In genomic region chr14:31964831-31965230, GRCm38 (mm10) we compare ENCODE assay signal across 29 mouse cellular contexts.
DNase-seq lines count a peak whose midpoint lies in the region; ATAC-seq lines count a peak whose summit lies in the region.
"Had no signal": no experiment of that assay in that cellular context is flagged by ENCODE, and none has a peak within 500 bp of the region (broad histone marks: within the 10 kb centered on the region; RNA-seq: fewer than 3 reads in every experiment).

No protein-coding gene starts in this region.

- WGBS in midbrain, embryonic 11.5 days, result 88% methylated on average over 4 of the region's 4 CpGs
- WGBS in midbrain, embryonic 10.5 days, result 82% methylated on average over 4 of the region's 4 CpGs
- 79% methylated on average over 4 of the region's 4 CpGs for WGBS in hindbrain, embryonic 11.5 days

- intact Hi-C loops in heart, postnatal 14 days (cut with DNase I), result no loop called here

- no peak overlapping the region for H3K4me2 ChIP-seq in midbrain, embryonic 11.5 days
- no peak overlapping the region for H3K4me2 ChIP-seq in hindbrain, embryonic 11.5 days (replicated peaks; ENCODE audit: low read depth, low read length)
- H3K4me2 ChIP-seq: embryonic facial prominence, embryonic 13.5 days; embryonic facial prominence, embryonic 15.5 days; forebrain, embryonic 12.5 days had no signal

- no peaks in the 10 kb centered on the region for H3K36me3 ChIP-seq in midbrain, embryonic 11.5 days (ENCODE audit: control insufficient read depth, insufficient read depth, low read length)
- H3K36me3 ChIP-seq in midbrain, embryonic 10.5 days, result no peaks in the 10 kb centered on the region
- H3K36me3 ChIP-seq in hindbrain, embryonic 11.5 days (ENCODE audit: control insufficient read depth, insufficient read depth, low read length), result no peaks in the 10 kb centered on the region
- H3K36me3 ChIP-seq: embryonic facial prominence, embryonic 13.5 days; embryonic facial prominence, embryonic 15.5 days; forebrain, embryonic 10.5 days; forebrain, embryonic 12.5 days; G1E had no signal

- no peak overlapping the region for H3K9ac ChIP-seq in midbrain, embryonic 11.5 days (ENCODE audit: low read length)
- H3K9ac ChIP-seq in hindbrain, embryonic 11.5 days (ENCODE audit: low read depth, low read length), result no peak overlapping the region
- H3K9ac ChIP-seq: embryonic facial prominence, embryonic 13.5 days; embryonic facial prominence, embryonic 15.5 days; forebrain, embryonic 12.5 days had no signal

- H3K9me3 ChIP-seq in midbrain, embryonic 11.5 days (ENCODE audit: control insufficient read depth, low read length), result no peaks in the 10 kb centered on the region
- H3K9me3 ChIP-seq in midbrain, embryonic 10.5 days (replicated peaks), result no peaks in the 10 kb centered on the region
- H3K9me3 ChIP-seq in hindbrain, embryonic 11.5 days (ENCODE audit: control insufficient read depth, low read length), result no peaks in the 10 kb centered on the region
- H3K9me3 ChIP-seq: embryonic facial prominence, embryonic 13.5 days; embryonic facial prominence, embryonic 15.5 days; forebrain, embryonic 10.5 days; forebrain, embryonic 12.5 days; G1E had no signal

- no peak overlapping the region for H3K4me3 ChIP-seq in midbrain, embryonic 11.5 days (ENCODE audit: low read depth, low read length)
- H3K4me3 ChIP-seq in midbrain, embryonic 10.5 days, result no peak overlapping the region
- H3K4me3 ChIP-seq in brown adipose tissue, adult 24 weeks (ENCODE audit: insufficient read depth, low read depth, low read length), result no peak overlapping the region
- H3K4me3 ChIP-seq in hindbrain, embryonic 11.5 days (ENCODE audit: low read depth, low read length), result no peak overlapping the region
- H3K4me3 ChIP-seq: embryonic facial prominence, embryonic 13.5 days; embryonic facial prominence, embryonic 15.5 days; erythroblast, embryonic 14.5 days; forebrain, embryonic 10.5 days; forebrain, embryonic 12.5 days had no signal

- DNase-seq in heart, adult 11 months, result peak; percentile 80
- no peak for DNase-seq in heart, postnatal 14 days
- peak; percentile 75 for DNase-seq in midbrain, embryonic 11.5 days (ENCODE audit: low spot score, missing footprints)
- DNase-seq in midbrain, embryonic 10.5 days (ENCODE audit: low spot score), result no peak
- no peak for DNase-seq in hindbrain, embryonic 11.5 days (ENCODE audit: low spot score)
- DNase-seq in layer of hippocampus, adult 11-12 months (ENCODE audit: low spot score), result no peak
- DNase-seq: adrenal gland, adult 8-10 months; adrenal gland, postnatal 14 days; adrenal gland, postnatal 36 days; B cell, adult 2 months; cerebellum, adult 11 months; cerebellum, adult 18-20 months; cerebellum, adult 8-10 months; cerebellum, adult 9-11 months; cerebellum, postnatal 14 days; cerebellum, postnatal 36 days; embryo, embryonic 11 days had no signal

- peaks cover 2% of the 10 kb centered on the region; the same call in 1 of the 2 replicates for H3K4me1 ChIP-seq in midbrain, embryonic 11.5 days (ENCODE audit: control insufficient read depth, insufficient read depth, low read length)
- peaks cover 15% of the 10 kb centered on the region for H3K4me1 ChIP-seq in midbrain, embryonic 10.5 days
- peaks cover 21% of the 10 kb centered on the region for H3K4me1 ChIP-seq in brown adipose tissue, adult 24 weeks (ENCODE audit: control insufficient read depth, insufficient read depth, insufficient read length, low read length)
- no peaks in the 10 kb centered on the region for H3K4me1 ChIP-seq in hindbrain, embryonic 11.5 days (replicated peaks; ENCODE audit: control insufficient read depth, insufficient read depth, low read length)

- H3K27ac ChIP-seq in midbrain, embryonic 11.5 days (ENCODE audit: low read depth, low read length), result no peak overlapping the region
- H3K27ac ChIP-seq in midbrain, embryonic 10.5 days (replicated peaks), result no peak overlapping the region
- H3K27ac ChIP-seq in brown adipose tissue, adult 24 weeks (replicated peaks; ENCODE audit: low read depth, low read length), result 0 out of 2 replicates have a peak overlapping the region, but pooled peaks have one; percentile 15
- H3K27ac ChIP-seq in hindbrain, embryonic 11.5 days (ENCODE audit: low read depth, low read length), result no peak overlapping the region
- H3K27ac ChIP-seq: embryonic facial prominence, embryonic 13.5 days; embryonic facial prominence, embryonic 15.5 days; forebrain, embryonic 12.5 days had no signal

- H3K27me3 ChIP-seq in midbrain, embryonic 11.5 days (ENCODE audit: control insufficient read depth, insufficient read depth, low read length), result no peaks in the 10 kb centered on the region
- no peaks in the 10 kb centered on the region for H3K27me3 ChIP-seq in midbrain, embryonic 10.5 days (ENCODE audit: low read depth, poor library complexity, severe bottlenecking)
- H3K27me3 ChIP-seq in hindbrain, embryonic 11.5 days (ENCODE audit: control insufficient read depth, insufficient read depth, low read length), result no peaks in the 10 kb centered on the region
- H3K27me3 ChIP-seq: embryonic facial prominence, embryonic 13.5 days; embryonic facial prominence, embryonic 15.5 days; forebrain, embryonic 12.5 days; Patski had no signal

- no peak for ATAC-seq in midbrain, embryonic 11.5 days (ENCODE audit: low FRiP score)
- ATAC-seq in hindbrain, embryonic 11.5 days (ENCODE audit: low FRiP score), result no peak
- ATAC-seq: activated CD4-positive, CD25-positive, alpha-beta regulatory T cell, adult 4 months; CD4-positive, CD25-positive, alpha-beta regulatory T cell, adult 4 months; forebrain, embryonic 14.5 days; forebrain, embryonic 16.5 days; Patski had no signal

Comparison
In these comparisons a context has a peak if more than half of its experiments do, and no peak if none do; other contexts are left out.
1. DNase-seq: peak in heart, adult 11 months (single experiment) and midbrain, embryonic 11.5 days (single experiment); none in heart, postnatal 14 days (0 of 2), midbrain, embryonic 10.5 days (single experiment), hindbrain, embryonic 11.5 days (single experiment) and layer of hippocampus, adult 11-12 months (single experiment).